Mouse (Mus musculus) kidney, adult 11 months (tissue): Measurements from ENCODE around the gene Olfr533.
"Not testable (repeated sequence)": the region's sequence is repeated elsewhere in the genome, so short reads cannot be mapped to it uniquely, and the experiment has no call there.

Experiments used
- DNase-seq: peaks from one replicate; pipeline ENCODE4 v3.0.0; 2022

Olfr533 gene

GRCm38 (mm10) chr7:140463070-140463469 lies at the start of gene Olfr533:
Gene Olfr533, plus strand, starts transcription at chr7:140463370.
- not testable (repeated sequence) for DNase-seq

- DNase-seq: no peak
These were observed 41.6 kb upstream of the Olfr533 start, which contains the start of gene Olfr532 for GRCm38 (mm10) chr7:140421539-140421938. Gene Olfr532, minus strand, starts transcription at chr7:140421639.

- no peak for DNase-seq
These were observed 20.0 kb upstream of the Olfr533 start for GRCm38 (mm10) chr7:140443141-140443540.

- DNase-seq: no peak
These were observed 14.7 kb downstream of the Olfr533 start for GRCm38 (mm10) chr7:140477886-140478285.

- no peak for DNase-seq
These were observed 15.6 kb downstream of the Olfr533 start for GRCm38 (mm10) chr7:140478733-140479132.

- DNase-seq: no peak
These were observed 20.7 kb downstream of the Olfr533 start, which contains the start of gene Olfr535 for GRCm38 (mm10) chr7:140483916-140484315. Gene Olfr535, plus strand, starts transcription at chr7:140484216.

- no peak for DNase-seq
These were observed 25.8 kb downstream of the Olfr533 start for GRCm38 (mm10) chr7:140488981-140489380.

GRCm38 (mm10) chr7:140494231-140494630 lies 31.1 kb downstream of the Olfr533 start:
- no peak for DNase-seq

GRCm38 (mm10) chr7:140494702-140495101 lies 31.5 kb downstream of the Olfr533 start:
- DNase-seq: no peak

- DNase-seq: not testable (repeated sequence)
These were observed 44.3 kb downstream of the Olfr533 start, which contains the start of gene Olfr536 for GRCm38 (mm10) chr7:140507346-140508021. Gene Olfr536, minus strand, starts transcription at chr7:140507396.
